Mouse (Mus musculus) cerebellum, adult 2 months (tissue): ENCODE measurements at regions not wholly inside any gene's neighbourhood (a gene's known extent, or its start where the extent isn't known, plus 50 kb on each side); places are given as distances from the start of the nearest gene placed in this dataset.

Experiments
- DNase-seq, 2 experiments: peaks; one replicate each; pipeline ENCODE4 v3.0.0; 2021
- H3K27ac ChIP-seq: fragments of 200-500 bp; 2 replicates; pipeline ENCODE4 v1.5.1; 2012; ENCODE audit warnings: low read length, control low read depth, inconsistent platforms; ENCODE audit not compliant: insufficient read depth
- H3K27me3 ChIP-seq: fragments of 200-500 bp; 2 replicates; pipeline ENCODE4 v1.6.1; 2012; ENCODE audit warnings: inconsistent platforms, mild to moderate bottlenecking, low read length, moderate library complexity; ENCODE audit not compliant: control insufficient read depth, insufficient read depth
- H3K4me1 ChIP-seq: fragments of 200-500 bp; 2 replicates; pipeline ENCODE4 v1.6.1; 2011; ENCODE audit warnings: low read length; ENCODE audit not compliant: control insufficient read depth, insufficient read depth
- H3K4me3 ChIP-seq: fragments of 200-500 bp; replicated peaks from 2 replicates; pipeline ENCODE3; 2011; ENCODE audit warnings: mild to moderate bottlenecking, low read depth, low read length, control low read depth; ENCODE audit not compliant: insufficient read depth
- CTCF ChIP-seq: fragments of 200-500 bp; IDR thresholded peaks from 2 replicates; pipeline ENCODE4 v1.5.1; 2011; ENCODE audit warnings: low read depth, mild to moderate bottlenecking, control low read depth, low read length, moderate library complexity, borderline replicate concordance; ENCODE audit not compliant: insufficient read depth
- POLR2A ChIP-seq: fragments of 200-500 bp; IDR thresholded peaks from 2 replicates; pipeline ENCODE4 v1.6.1; 2011; ENCODE audit warnings: low read length, control low read depth, borderline replicate concordance; ENCODE audit not compliant: insufficient read depth
- WGBS: fragments of 180-500 bp; shearing (Covaris S2); methylation state at CpG from one replicate; pipeline ENCODE4 v1.1.7; 2018; 5-methylcytosine and 5-hydroxymethylcytosine counted together

DNA sequence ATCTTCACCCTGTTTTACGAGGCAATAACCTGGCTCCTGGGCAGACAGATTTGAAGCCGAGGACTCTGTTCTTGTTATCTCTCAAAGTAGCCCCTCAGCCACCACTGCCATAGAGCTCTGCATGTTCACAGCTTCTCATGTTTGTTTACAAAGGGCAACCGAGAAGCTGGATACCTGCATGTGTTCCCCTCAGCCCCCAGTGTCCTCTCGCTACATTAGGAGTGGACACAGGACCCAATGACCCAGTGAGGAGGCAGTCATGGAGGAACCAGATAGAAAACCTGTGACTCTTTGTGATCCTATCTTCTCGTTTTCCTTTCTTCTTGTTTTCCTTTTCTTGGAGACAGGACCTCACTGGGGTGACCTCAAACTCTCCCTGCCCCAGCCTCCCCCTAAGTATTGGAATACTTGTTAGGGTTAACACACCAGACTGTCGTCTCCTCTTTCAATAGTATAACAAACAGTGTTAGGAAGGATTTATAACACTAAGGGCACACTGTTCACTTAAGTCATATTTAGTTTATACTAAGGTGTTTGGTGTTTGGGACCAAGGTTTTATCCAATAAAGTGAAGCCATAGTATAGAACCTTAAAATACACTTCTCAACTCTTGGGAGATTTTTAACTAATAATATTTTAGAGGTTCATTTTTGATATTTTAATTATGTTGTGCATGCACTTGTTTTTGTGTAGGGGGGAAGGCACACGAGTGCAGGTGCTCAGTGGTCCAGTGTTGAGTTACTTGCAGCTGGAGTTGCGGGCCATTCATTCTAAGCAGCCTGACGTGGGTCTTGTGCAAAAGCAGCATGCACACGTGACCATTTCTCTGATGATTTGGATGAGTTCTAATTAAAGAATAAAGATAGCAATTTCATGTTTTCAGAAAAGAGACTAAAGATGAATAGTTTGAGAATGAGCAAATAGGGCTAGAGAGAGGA, 422.9 kb upstream of the BB014433 start:
- DNase-seq, result no peak
- no peak for TF ChIP-seq CTCF
- no peak for TF ChIP-seq POLR2A
- WGBS, result 85% methylated on average over 10 of the region's 10 CpGs
- Histone ChIP-seq H3K4me3 (no peak overlapping the region), H3K27ac (no peak overlapping the region), H3K27me3 (no peaks in the 10 kb centered on the region), H3K4me1 (no peaks in the 10 kb centered on the region)

DNA sequence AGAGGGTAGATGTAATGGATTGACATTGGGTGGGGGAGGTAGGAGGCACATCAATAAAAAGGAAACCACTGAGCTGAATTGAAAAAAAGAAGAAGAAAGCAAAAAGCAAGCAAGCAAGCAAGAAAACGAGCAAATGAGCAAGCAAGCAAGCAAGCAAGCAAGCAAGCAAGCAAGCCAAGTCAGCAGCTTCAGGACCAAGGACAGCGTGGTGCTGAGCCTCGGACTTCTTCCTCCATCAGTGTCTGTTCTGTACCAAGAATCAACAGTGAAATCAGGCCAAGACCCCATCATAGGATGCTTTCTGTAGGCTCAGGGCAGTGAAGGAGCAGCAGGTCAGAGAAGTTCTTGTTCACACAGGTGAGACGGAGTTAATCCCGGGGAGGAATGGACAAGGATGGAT, 392.7 kb upstream of the BB014433 start:
- Histone ChIP-seq H3K4me3 (no peak overlapping the region), H3K4me1 (no peaks in the 10 kb centered on the region), H3K27me3 (no peaks in the 10 kb centered on the region), H3K27ac (no peak overlapping the region)
- 53% methylated on average over 5 of the region's 5 CpGs for WGBS
- TF ChIP-seq POLR2A (no peak), CTCF (no peak)
- DNase-seq, result no peak

DNA sequence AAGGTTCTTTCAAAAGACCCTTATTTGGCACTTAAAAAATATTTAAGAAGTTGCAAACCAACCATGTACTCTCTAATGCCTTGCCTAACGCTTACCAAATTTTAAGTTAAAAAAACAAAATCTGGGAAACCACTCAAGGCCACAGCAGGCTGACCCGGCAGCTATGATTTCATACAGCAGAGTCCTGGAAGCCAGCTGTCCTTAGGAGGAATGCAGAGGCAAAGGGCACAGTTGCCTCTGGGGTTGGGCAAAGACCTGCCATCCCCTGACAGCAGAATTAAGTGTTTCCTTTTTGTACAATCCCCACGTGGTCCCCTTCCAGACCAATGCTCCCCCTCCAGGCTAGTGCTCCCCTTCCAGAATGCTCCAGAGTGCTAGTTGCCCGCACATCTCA, 348.8 kb upstream of the BB014433 start:
- H3K27me3 ChIP-seq, result no peaks in the 10 kb centered on the region; the same call in 1 of the 2 replicates
- no peak for DNase-seq
- TF ChIP-seq POLR2A (no peak), CTCF (no peak)
- H3K27ac ChIP-seq, result no peak overlapping the region
- H3K4me1 ChIP-seq, result peaks cover 6% of the 10 kb centered on the region
- no peak overlapping the region for H3K4me3 ChIP-seq
- 47% methylated on average over 4 of the region's 4 CpGs for WGBS

DNA sequence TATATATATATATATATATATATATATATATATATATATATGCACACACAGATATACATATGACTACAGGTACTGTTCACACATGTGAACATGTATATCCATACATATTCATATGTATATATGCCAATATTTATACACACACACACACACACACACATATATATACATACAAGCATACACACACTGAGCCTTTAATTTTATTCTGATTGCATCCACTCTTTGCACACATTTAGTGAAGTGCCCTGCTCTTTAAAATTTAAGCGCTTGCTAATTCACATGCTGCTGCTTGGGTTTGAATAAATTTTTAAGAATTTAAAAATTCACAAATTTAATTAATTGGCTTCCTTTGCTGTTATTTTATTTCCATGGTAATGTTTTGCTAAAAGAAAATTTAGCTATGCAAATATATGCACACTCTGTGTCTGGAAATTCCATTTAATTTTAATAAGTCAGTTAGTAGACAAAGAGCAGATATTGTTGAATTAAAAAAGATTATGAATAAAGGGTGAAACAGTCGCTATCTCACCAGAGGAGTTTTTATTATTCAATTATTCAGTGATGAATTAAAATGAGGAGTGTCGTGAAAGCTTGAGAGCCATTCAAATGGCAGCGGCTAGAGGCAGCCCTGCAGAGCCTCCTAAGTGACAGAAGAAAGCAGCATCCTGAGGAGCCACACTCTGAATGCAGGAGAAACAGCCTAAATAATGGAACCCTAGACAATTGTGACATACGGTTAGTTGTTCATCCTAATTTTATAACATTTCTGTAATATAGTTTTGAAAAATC, 348.3 kb upstream of the BB014433 start:
- no peak for TF ChIP-seq CTCF
- TF ChIP-seq POLR2A, result no peak
- WGBS, result 55% methylated on average over 5 of the region's 5 CpGs

DNA sequence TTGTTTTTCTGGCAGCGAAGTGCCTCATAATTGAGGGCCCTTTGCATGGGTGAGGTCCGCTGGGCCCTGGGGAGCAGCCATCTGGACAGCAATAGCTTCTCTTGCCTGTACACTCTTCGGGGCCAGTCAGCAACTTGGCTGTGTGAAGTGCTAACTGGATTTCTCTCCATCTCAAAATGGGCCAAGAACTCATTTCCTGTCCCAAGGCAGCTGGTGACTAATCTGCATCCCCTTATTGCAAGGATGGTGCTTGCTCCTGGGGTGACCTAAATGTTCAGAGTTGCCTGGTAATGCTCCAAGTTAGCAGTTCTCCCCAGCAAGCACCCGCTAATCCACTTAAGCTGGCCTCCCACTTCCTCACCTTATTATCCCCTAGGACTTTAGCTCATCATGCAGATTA, 346.2 kb upstream of the BB014433 start:
- TF ChIP-seq CTCF (no peak), POLR2A (no peak)
- Histone ChIP-seq H3K4me1 (peaks cover 6% of the 10 kb centered on the region), H3K27ac (no peak overlapping the region), H3K4me3 (no peak overlapping the region), H3K27me3 (no peaks in the 10 kb centered on the region)
- WGBS, result 3% methylated on average over 4 of the region's 4 CpGs
- peak; percentile 43 to 75 for DNase-seq

More for the DNA sequence above, 348.3 kb upstream of the BB014433 start:
- DNase-seq, result no peak
- Histone ChIP-seq H3K4me3 (no peak overlapping the region), H3K4me1 (peaks cover 6% of the 10 kb centered on the region), H3K27ac (no peak overlapping the region), H3K27me3 (no peaks in the 10 kb centered on the region; the same call in 1 of the 2 replicates)

DNA sequence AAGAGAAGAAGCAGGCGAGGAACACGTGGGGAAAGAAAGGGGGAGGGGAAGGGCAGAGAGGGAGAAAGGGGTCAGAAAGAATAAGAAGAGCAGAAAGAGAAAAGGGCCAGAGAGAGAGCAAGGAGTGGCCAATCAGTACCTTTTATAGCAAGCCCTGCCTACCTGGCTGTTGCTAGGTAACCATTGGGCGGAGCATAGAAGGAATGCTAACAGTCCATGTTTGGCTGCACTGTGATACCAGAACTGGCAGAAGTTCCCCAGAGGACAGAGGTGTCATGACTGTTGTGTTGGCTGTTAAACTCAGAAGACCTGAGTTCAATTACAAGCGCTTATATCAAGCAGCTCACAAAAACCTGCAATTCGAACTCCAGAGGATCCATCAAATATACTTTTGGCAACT, 342.9 kb upstream of the BB014433 start:
- no peaks in the 10 kb centered on the region; the same call in 1 of the 2 replicates for H3K27me3 ChIP-seq
- DNase-seq, result no peak
- H3K4me1 ChIP-seq, result peaks cover 6% of the 10 kb centered on the region
- 92% methylated on average over 5 of the region's 5 CpGs for WGBS
- H3K27ac ChIP-seq, result no peak overlapping the region
- H3K4me3 ChIP-seq, result no peak overlapping the region
- TF ChIP-seq POLR2A, result no peak

DNA sequence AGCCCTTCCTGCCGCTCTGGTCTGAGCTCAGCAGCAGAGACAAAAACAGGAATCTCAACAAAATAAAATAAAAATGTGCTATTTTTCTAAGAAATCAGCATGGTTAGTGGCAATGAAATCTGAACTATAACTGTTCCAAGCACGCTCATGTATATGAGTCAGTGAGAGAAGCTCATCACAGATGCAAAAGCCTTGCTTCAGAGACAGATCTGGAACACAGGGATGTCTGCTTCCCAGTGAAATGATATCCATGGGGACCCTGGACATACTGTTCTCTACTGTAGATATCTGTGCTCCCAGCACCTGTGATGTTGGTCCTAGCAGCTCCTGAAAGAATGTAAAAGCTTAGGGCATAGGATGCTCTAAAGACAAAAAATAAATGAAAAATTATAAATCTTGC, 321.2 kb upstream of the BB014433 start:
- 83% methylated on average over 2 of the region's 2 CpGs for WGBS
- no peaks in the 10 kb centered on the region; the same call in 1 of the 2 replicates for H3K27me3 ChIP-seq
- TF ChIP-seq CTCF, result no peak
- TF ChIP-seq POLR2A, result no peak
- no peak for DNase-seq
- no peak overlapping the region for H3K27ac ChIP-seq
- H3K4me3 ChIP-seq, result no peak overlapping the region
- H3K4me1 ChIP-seq, result no peaks in the 10 kb centered on the region

DNA sequence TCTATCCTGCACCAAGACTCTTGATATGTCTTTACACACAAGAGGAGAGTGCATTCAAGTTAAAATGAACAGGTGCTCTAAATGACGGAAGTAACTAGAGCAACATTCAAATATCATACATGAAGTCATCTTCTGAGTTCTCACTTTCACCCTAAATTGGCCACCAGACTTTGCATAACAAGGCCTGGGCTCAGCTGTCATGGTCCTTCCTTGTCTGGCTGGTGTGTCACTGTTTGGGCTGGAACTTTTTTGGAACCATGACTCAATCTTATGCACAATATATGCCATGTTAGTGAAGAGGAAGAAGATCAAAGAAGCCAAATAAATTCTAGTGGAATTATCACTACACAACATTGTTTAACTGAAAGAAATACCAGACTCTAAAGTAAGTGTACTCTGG, 318.7 kb upstream of the BB014433 start:
- no peaks in the 10 kb centered on the region for H3K27me3 ChIP-seq
- TF ChIP-seq POLR2A, result no peak
- no peak for TF ChIP-seq CTCF
- no peak overlapping the region for H3K4me3 ChIP-seq
- H3K27ac ChIP-seq, result no peak overlapping the region
- WGBS, result 93% methylated on average over 1 of the region's 1 CpGs
- no peak for DNase-seq
- H3K4me1 ChIP-seq, result no peaks in the 10 kb centered on the region
